Mouse (Mus musculus) G1E (cell line): ENCODE measurements around the gene Oma1. TPM values are rescaled to one million over a fixed set of nuclear protein-coding genes. Genes with fewer than 3 reads are reported as not detected.

Source experiments
- ATAC-seq: 2 replicates; pipeline ENCODE4 v1.8.0; 2016; ENCODE audit warnings: mild to moderate bottlenecking; ENCODE audit not compliant: insufficient number of reproducible peaks, poor library complexity, low FRiP score, severe bottlenecking; ENCODE audit errors: extremely low read depth
- DNase-seq: peaks from one replicate; pipeline ENCODE4 v3.0.0; 2012; ENCODE audit warnings: low spot score
- H3K27me3 ChIP-seq: 2 replicates; pipeline ENCODE4 v1.6.1; 2012; ENCODE audit warnings: mild to moderate bottlenecking, low read length, inconsistent platforms; ENCODE audit not compliant: insufficient read depth
- H3K36me3 ChIP-seq: replicated peaks from 2 replicates; pipeline ENCODE3; 2012; ENCODE audit warnings: mild to moderate bottlenecking, inconsistent platforms
- H3K4me1 ChIP-seq: 2 replicates; pipeline ENCODE4 v1.6.1; 2012; ENCODE audit warnings: low read depth, low read length, inconsistent platforms, mixed read lengths; ENCODE audit not compliant: insufficient read depth
- H3K4me3 ChIP-seq: 2 replicates; pipeline ENCODE4 v1.5.1; 2012; ENCODE audit warnings: low read depth, mild to moderate bottlenecking, inconsistent platforms, low read length, moderate library complexity, mixed read lengths
- H3K9me3 ChIP-seq: replicated peaks from 2 replicates; pipeline ENCODE4 v1.6.1; 2012; ENCODE audit warnings: inconsistent platforms
- CTCF ChIP-seq: IDR thresholded peaks from 2 replicates; pipeline ENCODE4 v1.5.1; 2012; ENCODE audit warnings: low read depth, low read length, inconsistent platforms, mixed read lengths
- GATA1 ChIP-seq: IDR thresholded peaks from 2 replicates; pipeline ENCODE4 v1.6.1; 2012; ENCODE audit warnings: borderline replicate concordance, low read length, inconsistent platforms, mixed read lengths
- GATA2 ChIP-seq: IDR thresholded peaks from 2 replicates; pipeline ENCODE4 v1.6.1; 2012; ENCODE audit warnings: low read depth, low read length, inconsistent platforms, borderline replicate concordance
- POLR2AphosphoS5 ChIP-seq: IDR thresholded peaks from 2 replicates; pipeline ENCODE4 v1.6.1; 2012; ENCODE audit warnings: low read depth, low read length, inconsistent platforms; ENCODE audit not compliant: insufficient replicate concordance
- TAL1 ChIP-seq: conservative IDR thresholded peaks from 2 replicates; pipeline ENCODE4 v1.6.1; 2012; ENCODE audit warnings: low read depth, low read length, inconsistent platforms, mixed read lengths
- polyA plus RNA-seq: library from polyadenylated mRNA; stranded (reverse); fragments of >175 nt; gene quantifications from 2 replicates; pipeline ENCODE4 v1.2.3, GENCODE M21; 2012
- total RNA-seq, 2 experiments: library from RNA; stranded (forward) in 1 of 2; stranded (reverse) in 1 of 2; fragments of 200-1000 nt in 1 of 2; fragments of >200 nt in 1 of 2; fragmentation: Nextera tagmentation in 1 of 2; gene quantifications; 2 replicates each; pipeline ENCODE4 v1.2.3; 2014 to 2017

Gene Oma1
- total and polyA plus RNA-seq, 3 experiments = 0.77 to 39.8 (median 13.8) TPM

- H3K4me1 ChIP-seq = no peaks in the 10 kb centered on the region
- no peaks in the 10 kb centered on the region for H3K27me3 ChIP-seq
- ATAC-seq (peak; percentile 28; the same call in 1 of the 2 replicates), DNase-seq (peak; percentile 4)
- no peak overlapping the region for H3K4me3 ChIP-seq
- H3K9me3 ChIP-seq = no peaks in the 10 kb centered on the region
- TF ChIP-seq POLR2AphosphoS5 = no peak
- peak; percentile 46; the same call in 1 of the 2 replicates for TF ChIP-seq CTCF
- H3K36me3 ChIP-seq = peaks cover 35% of the 10 kb centered on the region
These were observed 32.4 kb downstream of the Oma1 start for GRCm38 (mm10) chr4:103346058-103346457.

- no peaks in the 10 kb centered on the region for H3K9me3 ChIP-seq
- H3K4me1 ChIP-seq = no peaks in the 10 kb centered on the region
- DNase-seq (no peak), ATAC-seq (no peak)
- TF ChIP-seq POLR2AphosphoS5 (no peak), TAL1 (no peak), CTCF (no peak), GATA2 (no peak), GATA1 (no peak)
- no peak overlapping the region for H3K4me3 ChIP-seq
- peaks cover 39% of the 10 kb centered on the region for H3K36me3 ChIP-seq
- no peaks in the 10 kb centered on the region for H3K27me3 ChIP-seq
These were observed 33.2 kb downstream of the Oma1 start for GRCm38 (mm10) chr4:103346849-103347248.

- Histone ChIP-seq H3K4me3 (no peak overlapping the region), H3K9me3 (no peaks in the 10 kb centered on the region), H3K27me3 (no peaks in the 10 kb centered on the region), H3K36me3 (peaks cover 33% of the 10 kb centered on the region), H3K4me1 (no peaks in the 10 kb centered on the region)
- ATAC-seq (no peak), DNase-seq (no peak)
- TF ChIP-seq CTCF = no peak
These were observed 35.6 kb downstream of the Oma1 start for GRCm38 (mm10) chr4:103349219-103349618.

GRCm38 (mm10) chr4:103352926-103353325, 39.3 kb downstream of the Oma1 start:
- no peaks in the 10 kb centered on the region for H3K9me3 ChIP-seq
- peaks cover 36% of the 10 kb centered on the region for H3K36me3 ChIP-seq
- ATAC-seq (no peak), DNase-seq (no peak)
- H3K4me1 ChIP-seq = no peaks in the 10 kb centered on the region
- no peak overlapping the region for H3K4me3 ChIP-seq
- no peak for TF ChIP-seq GATA2
- no peak for TF ChIP-seq POLR2AphosphoS5
- no peak for TF ChIP-seq TAL1
- no peak for TF ChIP-seq GATA1
- TF ChIP-seq CTCF = no peak
- no peaks in the 10 kb centered on the region for H3K27me3 ChIP-seq

GRCm38 (mm10) chr4:103357457-103357856, 43.8 kb downstream of the Oma1 start:
- no peak for TF ChIP-seq GATA1
- TF ChIP-seq TAL1 = no peak
- no peak for TF ChIP-seq POLR2AphosphoS5
- TF ChIP-seq GATA2 = no peak
- TF ChIP-seq CTCF = no peak
- no peak overlapping the region for H3K4me3 ChIP-seq
- no peak for ATAC-seq
- DNase-seq = no peak
- H3K4me1 ChIP-seq = no peaks in the 10 kb centered on the region
- H3K27me3 ChIP-seq = no peaks in the 10 kb centered on the region
- H3K36me3 ChIP-seq = peaks cover 28% of the 10 kb centered on the region
- no peaks in the 10 kb centered on the region for H3K9me3 ChIP-seq

GRCm38 (mm10) chr4:103358941-103359448, 45.4 kb downstream of the Oma1 start:
- Histone ChIP-seq H3K9me3 (no peaks in the 10 kb centered on the region), H3K4me3 (no peak overlapping the region), H3K4me1 (no peaks in the 10 kb centered on the region), H3K36me3 (peaks cover 25% of the 10 kb centered on the region), H3K27me3 (no peaks in the 10 kb centered on the region)
- ATAC-seq = no peak
- no peak for DNase-seq
- TF ChIP-seq POLR2AphosphoS5 (no peak), GATA1 (no peak), CTCF (no peak), TAL1 (no peak), GATA2 (no peak)

GRCm38 (mm10) chr4:103382171-103382570, 68.6 kb downstream of the Oma1 start:
- H3K4me1 ChIP-seq = no peaks in the 10 kb centered on the region

More at GRCm38 (mm10) chr4:103382171-103382570, 68.6 kb downstream of the Oma1 start:
- H3K27me3 ChIP-seq = no peaks in the 10 kb centered on the region
- H3K36me3 ChIP-seq = no peaks in the 10 kb centered on the region
- DNase-seq (no peak), ATAC-seq (no peak)
- no peaks in the 10 kb centered on the region for H3K9me3 ChIP-seq
- TF ChIP-seq GATA2 = no peak
- H3K4me3 ChIP-seq = no peak overlapping the region
